Mouse (Mus musculus) liver, postnatal 0 days (tissue): Measurements from ENCODE around the gene Klc2. TPM values are rescaled to one million over a fixed set of nuclear protein-coding genes. Genes with fewer than 3 reads are reported as not detected.
"Not testable (repeated sequence)": the region's sequence is repeated elsewhere in the genome, so short reads cannot be mapped to it uniquely, and the experiment has no call there.

Experiments
- ATAC-seq: fragments of 200-750 bp; cut with Nextera tagmentation; 2 replicates; pipeline ENCODE4 v1.8.0; 2017; ENCODE audit warnings: mild to moderate bottlenecking, moderate library complexity
- DNase-seq: peaks from one replicate; pipeline ENCODE4 v3.0.0-alpha.2; 2016
- H3K27ac ChIP-seq: fragments of 300-500 bp; sonication (generic); 2 replicates; pipeline ENCODE4 v1.5.1; 2014; ENCODE audit warnings: antibody characterized with exemption, moderate library complexity, mild to moderate bottlenecking, low read depth
- H3K27me3 ChIP-seq: fragments of 300-500 bp; sonication (generic); 2 replicates; pipeline ENCODE4 v1.6.1; 2014; ENCODE audit warnings: low read length, control low read depth, mixed read lengths; ENCODE audit not compliant: insufficient read depth
- H3K36me3 ChIP-seq: fragments of 300-500 bp; sonication (generic); replicated peaks from 2 replicates; pipeline ENCODE4 v1.6.1; 2014; ENCODE audit warnings: mild to moderate bottlenecking, control low read depth, low read length, moderate library complexity, mixed read lengths; ENCODE audit not compliant: insufficient read depth
- H3K4me1 ChIP-seq: fragments of 300-500 bp; sonication (generic); 2 replicates; pipeline ENCODE4 v1.6.1; 2014; ENCODE audit warnings: antibody characterized with exemption, mild to moderate bottlenecking, control low read depth; ENCODE audit not compliant: insufficient read depth
- H3K4me2 ChIP-seq: fragments of 300-500 bp; sonication (generic); 2 replicates; pipeline ENCODE4 v1.6.1; 2014; ENCODE audit warnings: low read depth, mild to moderate bottlenecking, low read length, moderate library complexity, mixed read lengths
- H3K4me3 ChIP-seq: fragments of 300-500 bp; sonication (generic); 2 replicates; pipeline ENCODE4 v1.5.1; 2014; ENCODE audit warnings: low read depth, low read length
- H3K9ac ChIP-seq: fragments of 300-500 bp; sonication (generic); replicated peaks from 2 replicates; pipeline ENCODE4 v1.6.1; 2014; ENCODE audit warnings: mild to moderate bottlenecking, moderate library complexity
- H3K9me3 ChIP-seq: fragments of 300-500 bp; sonication (generic); 2 replicates; pipeline ENCODE4 v1.6.1; 2016; ENCODE audit warnings: mild to moderate bottlenecking, control low read depth, low read length, mixed read lengths
- CTCF ChIP-seq: sonication (generic); IDR thresholded peaks from 2 replicates; pipeline ENCODE4 v1.5.1; 2016; ENCODE audit warnings: antibody characterized with exemption, low read depth
- EP300 ChIP-seq: IDR thresholded peaks from 2 replicates; pipeline ENCODE4 v1.6.1; 2016; ENCODE audit warnings: antibody characterized with exemption, low read depth, mild to moderate bottlenecking
- WGBS: fragments of 180-500 bp; shearing (Covaris S2); extraction: QIAGEN DNeasy Blood & Tissue Kit; methylation state at CpG from one replicate; pipeline ENCODE4 v1.1.7; 2014; ENCODE audit not compliant: insufficient replicate concordance; 5-methylcytosine and 5-hydroxymethylcytosine counted together
- polyA plus RNA-seq: library from polyadenylated mRNA; unstranded; fragments of >200 nt; fragmentation: Nextera tagmentation; extraction: Ambion mirVana; gene quantifications from 2 replicates; pipeline ENCODE4 v1.2.1, GENCODE M21; 2015

Gene Klc2
- polyA plus RNA-seq, 1 experiment from 2014 or later, result 1.5 TPM

GRCm38 (mm10) chr19:5150358-5150757, 32.0 kb upstream of the Klc2 start:
- no peaks in the 10 kb centered on the region for H3K9me3 ChIP-seq
- no peak for DNase-seq
- H3K27ac ChIP-seq, result no peak overlapping the region
- H3K27me3 ChIP-seq, result no peaks in the 10 kb centered on the region
- no peak overlapping the region for H3K9ac ChIP-seq
- no peak overlapping the region for H3K4me2 ChIP-seq
- no peak for ATAC-seq
- H3K36me3 ChIP-seq, result peaks cover 11% of the 10 kb centered on the region
- TF ChIP-seq CTCF (no peak), EP300 (no peak)
- no peak overlapping the region for H3K4me3 ChIP-seq
- 89% methylated on average over 6 of the region's 6 CpGs for WGBS
- H3K4me1 ChIP-seq, result no peaks in the 10 kb centered on the region

GRCm38 (mm10) chr19:5149041-5149440, 30.7 kb upstream of the Klc2 start:
- WGBS, result 64% methylated on average over 5 of the region's 6 CpGs
- not testable (repeated sequence) for H3K27me3 ChIP-seq, H3K4me1 ChIP-seq, DNase-seq, H3K4me3 ChIP-seq, H3K27ac ChIP-seq, H3K4me2 ChIP-seq, H3K9me3 ChIP-seq, H3K9ac ChIP-seq
- ATAC-seq, result peak; percentile 56; the same call in 1 of the 2 replicates
- peaks cover 14% of the 10 kb centered on the region for H3K36me3 ChIP-seq

- Histone ChIP-seq H3K27ac (no peak overlapping the region), H3K36me3 (peaks cover 6% of the 10 kb centered on the region; the same call in 1 of the 2 replicates), H3K4me1 (no peaks in the 10 kb centered on the region), H3K9ac (no peak overlapping the region), H3K27me3 (no peaks in the 10 kb centered on the region), H3K9me3 (no peaks in the 10 kb centered on the region), H3K4me2 (no peak overlapping the region), H3K4me3 (no peak overlapping the region)
- WGBS, result 4% methylated on average over 2 of the region's 2 CpGs
- TF ChIP-seq CTCF (peak; percentile 71), EP300 (no peak)
- ATAC-seq (no peak), DNase-seq (peak; percentile 49)
These were observed 21.3 kb upstream of the Klc2 start for GRCm38 (mm10) chr19:5139640-5140039.

GRCm38 (mm10) chr19:5131237-5131636, 12.9 kb upstream of the Klc2 start:
- Histone ChIP-seq H3K36me3 (peaks cover 5% of the 10 kb centered on the region; the same call in 1 of the 2 replicates), H3K4me3 (no peak overlapping the region), H3K4me2 (no peak overlapping the region), H3K4me1 (no peaks in the 10 kb centered on the region), H3K27me3 (no peaks in the 10 kb centered on the region), H3K27ac (no peak overlapping the region), H3K9me3 (no peaks in the 10 kb centered on the region), H3K9ac (no peak overlapping the region)
- ATAC-seq (no peak), DNase-seq (no peak)
- TF ChIP-seq CTCF (no peak), EP300 (no peak)
- 53% methylated on average over 4 of the region's 4 CpGs for WGBS

GRCm38 (mm10) chr19:5129770-5130169, 11.4 kb upstream of the Klc2 start:
- no peak for DNase-seq
- peaks cover 5% of the 10 kb centered on the region; the same call in 1 of the 2 replicates for H3K36me3 ChIP-seq

GRCm38 (mm10) chr19:5124055-5124614, 5.8 kb upstream of the Klc2 start:
- H3K27ac ChIP-seq, result no peak overlapping the region
- H3K9ac ChIP-seq, result no peak overlapping the region
- no peak overlapping the region for H3K4me3 ChIP-seq
- no peak for DNase-seq
- no peak overlapping the region for H3K4me2 ChIP-seq
- TF ChIP-seq EP300 (no peak), CTCF (no peak)
- H3K27me3 ChIP-seq, result no peaks in the 10 kb centered on the region
- WGBS, result 60% methylated on average over 7 of the region's 7 CpGs
- H3K4me1 ChIP-seq, result no peaks in the 10 kb centered on the region
- no peak for ATAC-seq
- H3K36me3 ChIP-seq, result no peaks in the 10 kb centered on the region
- no peaks in the 10 kb centered on the region for H3K9me3 ChIP-seq

More at GRCm38 (mm10) chr19:5129770-5130169, 11.4 kb upstream of the Klc2 start:
- H3K4me1 ChIP-seq, result no peaks in the 10 kb centered on the region
- no peaks in the 10 kb centered on the region for H3K27me3 ChIP-seq
- no peak overlapping the region for H3K4me2 ChIP-seq
- 45% methylated on average over 1 of the region's 1 CpGs for WGBS
- no peak overlapping the region for H3K4me3 ChIP-seq
- no peak for ATAC-seq
- no peak for TF ChIP-seq EP300
- TF ChIP-seq CTCF, result peak; percentile 56
- H3K9me3 ChIP-seq, result no peaks in the 10 kb centered on the region
- H3K27ac ChIP-seq, result no peak overlapping the region
- H3K9ac ChIP-seq, result no peak overlapping the region
